Mouse (Mus musculus): ENCODE measurements at regions not wholly inside any gene's neighbourhood (a gene's known extent, or its start where the extent isn't known, plus 50 kb on each side); places are given as distances from the start of the nearest gene placed in this dataset.
"Not testable (repeated sequence)": the region's sequence is repeated elsewhere in the genome, so short reads cannot be mapped to it uniquely, and the experiment has no call there.

- no peak for DNase-seq (ENCODE audit: low spot score)
- H3K36me3 ChIP-seq, result no peaks in the 10 kb centered on the region
- WGBS, result 90% methylated on average over 16 of the region's 16 CpGs
Observed at GRCm38 (mm10) chr7:36198091-36198700, 395.4 kb upstream of the Zfp507 start.

GRCm38 (mm10) chr7:36196154-36196720, 393.4 kb upstream of the Zfp507 start:
- 85% methylated on average over 18 of the region's 18 CpGs for WGBS
- Histone ChIP-seq H3K4me3 (no peak overlapping the region), H3K36me3 (no peaks in the 10 kb centered on the region), H3K9me3 (no peaks in the 10 kb centered on the region), H3K27ac (no peak overlapping the region), H3K4me1 (replicated peaks) (0 out of 2 replicates have a peak, but pooled peaks cover 5% of the 10 kb centered on the region), H3K27me3 (ENCODE audit: insufficient read depth, poor library complexity, severe bottlenecking) (no peaks in the 10 kb centered on the region)
- DNase-seq (ENCODE audit: low spot score), result peak; percentile 7

More at GRCm38 (mm10) chr7:36198091-36198700, 395.4 kb upstream of the Zfp507 start:
- no peaks in the 10 kb centered on the region for H3K9me3 ChIP-seq
- no peak overlapping the region for H3K27ac ChIP-seq
- H3K27me3 ChIP-seq (ENCODE audit: insufficient read depth, poor library complexity, severe bottlenecking), result no peaks in the 10 kb centered on the region
- H3K4me1 ChIP-seq (replicated peaks), result no peaks in the 10 kb centered on the region
- no peak overlapping the region for H3K4me3 ChIP-seq

- Histone ChIP-seq H3K4me1 (replicated peaks) (peaks cover 12% of the 10 kb centered on the region; the same call in 1 of the 2 replicates), H3K36me3 (no peaks in the 10 kb centered on the region), H3K27ac (no peak overlapping the region), H3K4me3 (no peak overlapping the region), H3K27me3 (ENCODE audit: insufficient read depth, poor library complexity, severe bottlenecking) (no peaks in the 10 kb centered on the region), H3K9me3 (no peaks in the 10 kb centered on the region)
- DNase-seq (ENCODE audit: low spot score), result no peak
- WGBS, result 74% methylated on average over 8 of the region's 8 CpGs
Observed at GRCm38 (mm10) chr7:36192645-36193044, 389.8 kb upstream of the Zfp507 start.

GRCm38 (mm10) chr7:36177947-36178346, 375.1 kb upstream of the Zfp507 start:
- 80% methylated on average over 7 of the region's 7 CpGs for WGBS

GRCm38 (mm10) chr7:36175296-36175695, 372.5 kb upstream of the Zfp507 start:
- H3K9me3 ChIP-seq, result no peaks in the 10 kb centered on the region; the same call in 1 of the 2 replicates
- 92% methylated on average over 4 of the region's 4 CpGs for WGBS
- no peak for DNase-seq (ENCODE audit: low spot score)
- no peak overlapping the region for H3K27ac ChIP-seq
- no peaks in the 10 kb centered on the region for H3K36me3 ChIP-seq
- no peaks in the 10 kb centered on the region for H3K4me1 ChIP-seq (replicated peaks)
- no peak overlapping the region for H3K4me3 ChIP-seq
- H3K27me3 ChIP-seq (ENCODE audit: insufficient read depth, poor library complexity, severe bottlenecking), result no peaks in the 10 kb centered on the region

More at GRCm38 (mm10) chr7:36177947-36178346, 375.1 kb upstream of the Zfp507 start:
- Histone ChIP-seq H3K4me3 (no peak overlapping the region), H3K27me3 (ENCODE audit: insufficient read depth, poor library complexity, severe bottlenecking) (no peaks in the 10 kb centered on the region), H3K9me3 (no peaks in the 10 kb centered on the region), H3K4me1 (replicated peaks) (no peaks in the 10 kb centered on the region), H3K27ac (peak overlapping the region; percentile 29; the same call in 1 of the 2 replicates), H3K36me3 (no peaks in the 10 kb centered on the region)
- DNase-seq (ENCODE audit: low spot score), result no peak

GRCm38 (mm10) chr7:36172511-36172910, 369.7 kb upstream of the Zfp507 start:
- not testable (repeated sequence) for DNase-seq (ENCODE audit: low spot score); H3K36me3 ChIP-seq; H3K9me3 ChIP-seq; H3K27me3 ChIP-seq (ENCODE audit: insufficient read depth, poor library complexity, severe bottlenecking); H3K27ac ChIP-seq; H3K4me1 ChIP-seq (replicated peaks); H3K4me3 ChIP-seq
- 61% methylated on average over 2 of the region's 2 CpGs for WGBS

- no peaks in the 10 kb centered on the region for H3K27me3 ChIP-seq (ENCODE audit: insufficient read depth, poor library complexity, severe bottlenecking)
- DNase-seq (ENCODE audit: low spot score), result peak; percentile 8
Observed at GRCm38 (mm10) chr7:36157270-36157945, 354.6 kb upstream of the Zfp507 start.

GRCm38 (mm10) chr7:36156595-36156994, 353.8 kb upstream of the Zfp507 start:
- no peak overlapping the region for H3K4me3 ChIP-seq
- no peaks in the 10 kb centered on the region for H3K36me3 ChIP-seq
- peaks cover 18% of the 10 kb centered on the region for H3K4me1 ChIP-seq (replicated peaks)
- no peaks in the 10 kb centered on the region for H3K27me3 ChIP-seq (ENCODE audit: insufficient read depth, poor library complexity, severe bottlenecking)
- no peak for DNase-seq (ENCODE audit: low spot score)
- WGBS, result 88% methylated on average over 12 of the region's 12 CpGs
- no peak overlapping the region for H3K27ac ChIP-seq
- H3K9me3 ChIP-seq, result no peaks in the 10 kb centered on the region

More at GRCm38 (mm10) chr7:36157270-36157945, 354.6 kb upstream of the Zfp507 start:
- H3K4me1 ChIP-seq (replicated peaks), result peaks cover 10% of the 10 kb centered on the region
- no peak overlapping the region for H3K4me3 ChIP-seq
- no peaks in the 10 kb centered on the region for H3K36me3 ChIP-seq
- no peak overlapping the region for H3K27ac ChIP-seq
- no peaks in the 10 kb centered on the region for H3K9me3 ChIP-seq
- 64% methylated on average over 22 of the region's 22 CpGs for WGBS

- no peak for DNase-seq (ENCODE audit: low spot score)
- H3K36me3 ChIP-seq, result no peaks in the 10 kb centered on the region
- H3K4me1 ChIP-seq (replicated peaks), result peaks cover 28% of the 10 kb centered on the region
- no peaks in the 10 kb centered on the region for H3K9me3 ChIP-seq
- WGBS, result 66% methylated on average over 2 of the region's 2 CpGs
- no peak overlapping the region for H3K4me3 ChIP-seq
- no peaks in the 10 kb centered on the region for H3K27me3 ChIP-seq (ENCODE audit: insufficient read depth, poor library complexity, severe bottlenecking)
- no peak overlapping the region for H3K27ac ChIP-seq
Observed at GRCm38 (mm10) chr7:36155576-36155975, 352.8 kb upstream of the Zfp507 start.

- no peak for DNase-seq (ENCODE audit: low spot score)
- WGBS, result 86% methylated on average over 6 of the region's 6 CpGs
- Histone ChIP-seq H3K4me3 (no peak overlapping the region), H3K27ac (no peak overlapping the region), H3K27me3 (ENCODE audit: insufficient read depth, poor library complexity, severe bottlenecking) (no peaks in the 10 kb centered on the region), H3K36me3 (no peaks in the 10 kb centered on the region), H3K9me3 (no peaks in the 10 kb centered on the region), H3K4me1 (replicated peaks) (peaks cover 30% of the 10 kb centered on the region)
Observed at GRCm38 (mm10) chr7:36155159-36155558, 352.4 kb upstream of the Zfp507 start.

GRCm38 (mm10) chr7:36150871-36151560, 348.2 kb upstream of the Zfp507 start:
- H3K9me3 ChIP-seq, result no peaks in the 10 kb centered on the region
- no peaks in the 10 kb centered on the region for H3K36me3 ChIP-seq
- no peak overlapping the region for H3K4me3 ChIP-seq
- DNase-seq (ENCODE audit: low spot score), result peak; percentile 22
- WGBS, result 33% methylated on average over 12 of the region's 12 CpGs
- H3K27me3 ChIP-seq (ENCODE audit: insufficient read depth, poor library complexity, severe bottlenecking), result no peaks in the 10 kb centered on the region
- H3K4me1 ChIP-seq (replicated peaks), result peaks cover 25% of the 10 kb centered on the region
- peak overlapping the region; percentile 54 for H3K27ac ChIP-seq

GRCm38 (mm10) chr7:36136571-36136970, 333.8 kb upstream of the Zfp507 start:
- WGBS, result 43% methylated on average over 5 of the region's 5 CpGs
- DNase-seq (ENCODE audit: low spot score), result no peak
- H3K27ac ChIP-seq, result peak overlapping the region; percentile 29; the same call in 1 of the 2 replicates
- H3K36me3 ChIP-seq, result no peaks in the 10 kb centered on the region
- H3K9me3 ChIP-seq, result no peaks in the 10 kb centered on the region
- H3K27me3 ChIP-seq (ENCODE audit: insufficient read depth, poor library complexity, severe bottlenecking), result no peaks in the 10 kb centered on the region
- no peak overlapping the region for H3K4me3 ChIP-seq
- peaks cover 41% of the 10 kb centered on the region for H3K4me1 ChIP-seq (replicated peaks)

GRCm38 (mm10) chr7:36134557-36134956, 331.8 kb upstream of the Zfp507 start:
- H3K4me3 ChIP-seq, result no peak overlapping the region
- H3K36me3 ChIP-seq, result no peaks in the 10 kb centered on the region
- H3K27ac ChIP-seq, result no peak overlapping the region
- WGBS, result 75% methylated on average over 4 of the region's 4 CpGs
- no peak for DNase-seq (ENCODE audit: low spot score)
- H3K9me3 ChIP-seq, result no peaks in the 10 kb centered on the region
- H3K27me3 ChIP-seq (ENCODE audit: insufficient read depth, poor library complexity, severe bottlenecking), result no peaks in the 10 kb centered on the region
- H3K4me1 ChIP-seq (replicated peaks), result peaks cover 41% of the 10 kb centered on the region

Data from hindbrain, embryonic 10.5 days (tissue).